Mouse (Mus musculus) brain, embryonic 14.5 days (tissue): ENCODE measurements at regions not wholly inside any gene's neighbourhood (a gene's known extent, or its start where the extent isn't known, plus 50 kb on each side); places are given as distances from the start of the nearest gene placed in this dataset.

ENCODE experiments used
- CTCF ChIP-seq: fragments of 200-500 bp; IDR thresholded peaks from 2 replicates; pipeline ENCODE4 v1.5.1; 2012; ENCODE audit warnings: inconsistent platforms, mild to moderate bottlenecking, moderate library complexity, borderline replicate concordance; ENCODE audit not compliant: insufficient read depth, insufficient read length; ENCODE audit errors: extremely low read depth
- POLR2A ChIP-seq: fragments of 200-500 bp; IDR thresholded peaks from 2 replicates; pipeline ENCODE4 v1.6.1; 2012; ENCODE audit warnings: mild to moderate bottlenecking, inconsistent platforms, borderline replicate concordance; ENCODE audit not compliant: poor library complexity, insufficient read depth, insufficient read length, severe bottlenecking; ENCODE audit errors: extremely low read depth

DNA sequence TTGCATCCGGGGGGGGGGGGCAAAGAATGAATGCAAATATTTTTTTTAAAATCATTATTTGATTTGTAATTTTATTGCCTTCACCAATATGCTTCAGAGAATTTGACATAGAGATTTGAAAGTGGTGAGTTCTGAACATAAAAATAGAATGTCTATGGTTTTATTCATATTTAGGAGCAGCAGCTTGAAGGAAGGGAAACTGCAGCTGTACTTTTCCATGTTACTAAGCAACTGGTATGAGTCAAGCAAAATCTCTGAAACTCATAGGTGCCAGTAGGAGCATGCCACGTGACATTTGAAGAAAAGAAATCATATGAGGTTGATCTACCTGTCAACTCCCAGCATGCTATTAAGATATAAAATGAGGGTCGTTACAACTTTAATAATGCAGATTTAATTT lies 354.4 kb downstream of the Slitrk5 start:
- no peak for TF ChIP-seq CTCF
- no peak for TF ChIP-seq POLR2A
